Mouse (Mus musculus) NIH3T3 (cell line): Measurements from ENCODE around the gene Kif1a.

Experiments used
- DNase-seq: peaks from one replicate; pipeline ENCODE4 v3.0.0-alpha.2; 2012; ENCODE audit warnings: low read depth

Kif1a gene

DNA sequence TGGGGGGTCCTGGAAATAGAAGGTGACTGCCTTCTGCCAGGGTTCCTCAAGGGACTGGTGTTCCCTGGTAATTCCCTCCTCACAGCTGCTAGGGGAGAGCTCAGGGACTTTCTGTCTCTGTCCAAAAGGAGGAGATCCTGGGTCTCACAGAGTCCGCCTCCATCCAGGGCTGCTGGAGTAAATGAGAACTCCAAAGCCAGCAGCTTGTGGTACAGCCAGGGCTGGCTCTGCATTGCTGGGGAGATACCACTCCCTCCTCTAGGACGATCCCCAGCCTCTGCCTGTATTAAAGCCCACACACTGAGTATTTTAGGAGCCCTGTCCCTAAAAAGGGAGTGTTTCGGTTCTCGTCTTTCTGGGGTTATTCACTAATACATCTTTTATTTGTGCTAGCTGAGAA, 81.1 kb downstream of the Kif1a start:
- no peak for DNase-seq

GRCm38 (mm10) chr1:93018716-93019115, 83.0 kb downstream of the Kif1a start:
- DNase-seq: no peak

DNA sequence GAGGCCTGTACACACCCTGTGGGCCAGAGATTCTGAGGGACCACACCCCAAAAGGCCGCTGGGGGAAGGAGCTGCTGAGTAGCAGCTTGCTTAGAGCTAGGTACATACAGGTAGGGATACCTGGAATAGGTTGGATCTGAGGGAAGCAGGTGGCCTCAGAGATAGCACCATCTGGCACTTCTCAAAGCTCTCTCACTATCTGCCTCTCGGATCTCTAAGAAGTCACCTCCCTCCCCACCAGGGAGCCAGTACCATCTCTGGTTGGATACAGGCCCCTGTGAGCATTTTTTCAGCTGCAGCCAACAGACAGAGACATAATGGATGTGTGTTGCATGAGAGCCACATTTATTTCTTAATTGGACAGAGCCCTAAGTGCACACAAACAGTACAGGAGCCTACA, 86.6 kb downstream of the Kif1a start:
- DNase-seq: no peak

DNA sequence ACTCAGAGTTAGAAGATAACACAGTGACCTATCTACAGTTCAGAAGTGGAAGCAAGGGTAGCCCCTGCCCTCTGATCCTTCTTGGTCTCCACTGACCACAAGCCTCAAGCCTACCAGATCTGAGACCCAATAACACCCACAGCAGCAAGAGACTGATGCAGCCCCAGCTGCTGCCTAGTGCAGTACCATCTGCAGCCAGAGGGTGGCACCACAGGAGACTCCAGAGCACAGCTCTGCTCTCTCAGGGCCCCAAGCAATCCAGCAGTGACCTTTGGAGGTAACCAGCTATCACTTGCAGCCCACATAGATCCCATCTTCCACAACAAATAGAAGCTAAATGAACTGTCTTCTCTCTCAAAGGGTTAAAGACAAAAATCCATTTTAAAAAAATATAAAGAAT, 87.3 kb downstream of the Kif1a start:
- peak; percentile 79 for DNase-seq

GRCm38 (mm10) chr1:93013367-93013766, 88.4 kb downstream of the Kif1a start:
- DNase-seq: no peak

- DNase-seq: no peak
Measured at GRCm38 (mm10) chr1:93012103-93012585, 89.6 kb downstream of the Kif1a start.

DNA sequence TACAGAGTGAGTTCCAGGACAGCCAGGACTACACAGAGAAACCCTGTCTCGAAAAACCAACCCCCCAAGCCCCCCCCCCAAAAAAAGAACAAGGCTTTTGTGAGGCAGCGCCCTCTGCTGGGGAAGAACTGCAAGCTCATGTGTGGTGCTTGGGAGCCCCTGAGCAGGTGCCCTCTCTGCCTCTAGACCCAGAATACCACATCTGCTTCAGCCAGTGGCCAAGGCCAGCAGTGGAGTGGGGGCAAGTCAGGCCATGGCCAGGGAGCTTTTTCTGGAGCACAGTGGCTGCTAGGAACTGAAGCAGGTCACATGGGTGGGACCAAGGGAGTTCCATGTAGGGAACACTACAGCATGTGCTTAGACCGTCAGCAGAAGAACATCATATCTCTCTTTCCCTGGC, 91.0 kb downstream of the Kif1a start:
- DNase-seq: peak; percentile 52

- no peak for DNase-seq
Measured at GRCm38 (mm10) chr1:93009196-93009595, 92.6 kb downstream of the Kif1a start.

- no peak for DNase-seq
Measured at GRCm38 (mm10) chr1:93006061-93006460, 95.7 kb downstream of the Kif1a start, which contains the start of gene Aqp12. Aqp12 (plus strand) TSS chr1:93006334.

GRCm38 (mm10) chr1:92992880-92993279, 108.9 kb downstream of the Kif1a start:
- DNase-seq: no peak

DNA sequence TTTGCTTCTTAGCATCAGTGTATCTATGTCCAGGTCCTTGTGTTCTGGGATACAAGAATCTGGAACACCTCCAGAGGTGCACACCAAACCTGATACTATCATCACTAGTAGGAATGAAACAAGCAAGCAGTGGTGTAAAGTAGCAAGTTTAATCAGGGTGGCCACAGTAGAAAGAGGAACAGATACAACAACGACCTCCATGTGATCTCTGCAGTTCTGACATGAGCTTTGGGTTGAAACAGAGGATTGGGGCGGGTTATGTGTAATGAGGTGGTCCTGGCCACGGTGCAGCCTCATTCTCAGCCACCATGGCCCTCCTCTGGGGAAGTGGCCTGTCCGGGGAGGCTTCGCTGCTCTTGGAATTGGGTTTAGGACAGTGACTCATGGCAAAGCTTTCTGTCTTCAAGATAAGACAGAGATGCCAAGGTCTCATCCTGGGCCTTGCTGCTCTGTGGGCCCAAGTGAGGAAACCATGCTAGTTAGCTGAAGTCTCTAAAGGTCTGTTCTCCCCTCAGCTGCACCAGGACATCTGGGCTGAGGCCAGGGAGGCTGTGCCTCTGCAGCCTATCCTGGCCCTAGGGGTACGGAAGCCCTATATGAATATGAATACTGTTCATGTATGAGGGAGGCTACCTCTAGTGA, 109.4 kb downstream of the Kif1a start:
- DNase-seq: no peak

GRCm38 (mm10) chr1:92989891-92990290, 111.9 kb downstream of the Kif1a start:
- no peak for DNase-seq

DNA sequence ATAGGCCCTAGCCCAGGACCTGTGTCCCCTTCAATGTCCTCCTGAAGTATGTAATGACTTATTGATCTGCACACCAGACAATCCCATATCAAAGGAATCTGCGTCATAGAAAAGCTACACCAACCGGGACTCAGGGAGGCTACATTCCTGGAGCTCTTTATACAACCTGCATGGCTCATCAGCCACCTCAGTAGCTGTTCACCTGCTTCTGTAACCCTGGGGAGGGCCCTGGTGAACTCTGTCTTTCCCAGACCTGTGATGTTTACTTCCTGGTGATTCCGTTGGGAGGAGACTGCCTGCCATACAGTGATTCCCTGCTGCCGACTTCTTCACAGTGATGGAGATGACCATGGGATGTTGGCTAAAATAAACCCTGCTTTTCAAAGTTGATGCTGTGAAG, 112.9 kb downstream of the Kif1a start:
- no peak for DNase-seq

- DNase-seq: no peak
Measured at GRCm38 (mm10) chr1:92984999-92985398, 116.8 kb downstream of the Kif1a start.

DNA sequence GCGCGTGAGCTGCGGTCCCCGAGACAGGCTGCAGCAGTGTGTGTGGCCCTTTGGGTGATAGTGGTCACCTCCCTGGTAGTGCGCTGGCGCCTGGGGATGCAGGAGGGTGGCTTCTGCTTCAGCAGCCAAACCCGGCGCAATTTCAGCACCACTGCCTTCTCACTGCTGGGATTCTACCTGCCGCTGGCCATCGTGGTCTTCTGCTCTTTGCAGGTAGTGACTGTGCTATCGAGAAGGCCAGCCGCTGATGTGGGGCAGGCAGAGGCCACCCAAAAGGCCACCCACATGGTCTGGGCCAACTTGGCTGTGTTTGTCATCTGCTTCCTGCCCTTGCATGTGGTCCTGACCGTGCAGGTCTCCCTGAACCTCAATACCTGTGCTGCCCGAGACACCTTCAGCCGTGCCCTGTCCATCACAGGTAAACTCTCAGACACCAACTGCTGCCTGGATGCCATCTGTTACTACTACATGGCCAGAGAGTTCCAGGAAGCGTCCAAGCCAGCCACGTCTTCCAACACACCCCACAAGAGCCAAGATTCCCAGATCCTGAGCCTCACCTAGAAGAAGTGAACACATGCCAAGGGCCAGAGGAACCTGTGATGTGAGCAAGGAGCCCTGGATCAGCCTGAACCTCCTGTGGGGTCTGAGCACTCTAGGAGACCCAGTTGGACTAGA, 118.7 kb downstream of the Kif1a start:
- no peak for DNase-seq

DNA sequence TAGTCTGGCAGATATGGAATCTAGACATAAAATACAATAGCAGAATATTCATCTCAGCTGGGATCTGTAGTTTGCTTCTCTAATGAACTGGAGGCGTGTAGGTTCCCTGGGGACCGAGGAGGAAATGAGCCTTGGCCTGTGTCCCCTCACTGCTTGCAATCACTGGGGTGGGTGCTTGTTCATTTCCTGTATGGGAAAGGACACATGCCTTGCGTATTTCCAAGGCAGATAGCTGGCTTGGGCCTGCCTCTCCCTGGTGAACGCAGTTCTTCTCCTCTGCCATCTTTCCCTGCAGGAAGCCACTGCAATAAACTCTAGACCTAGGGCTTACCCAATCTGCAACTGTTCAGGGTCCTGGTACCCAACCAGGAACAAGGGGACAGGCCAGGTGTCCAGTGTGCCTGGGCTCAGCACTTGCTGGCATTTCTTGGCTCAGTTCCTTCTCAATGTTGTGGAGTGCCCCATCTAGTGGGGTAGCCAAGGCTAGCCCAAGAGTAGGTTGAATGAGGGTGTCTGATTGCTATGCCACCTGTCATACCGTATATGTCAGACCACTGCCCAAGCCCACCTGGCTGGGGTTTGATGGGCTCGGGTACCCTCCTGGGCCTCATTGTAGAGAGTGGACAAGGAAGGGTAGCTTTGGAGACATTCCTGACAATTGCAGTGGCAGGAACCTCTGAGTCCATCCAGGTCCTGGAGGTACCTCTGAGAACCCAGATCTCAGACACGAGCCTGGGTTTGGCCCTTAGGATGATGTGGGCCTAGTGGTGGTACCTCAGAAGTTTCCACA, 120.5 kb downstream of the Kif1a start:
- no peak for DNase-seq

DNA sequence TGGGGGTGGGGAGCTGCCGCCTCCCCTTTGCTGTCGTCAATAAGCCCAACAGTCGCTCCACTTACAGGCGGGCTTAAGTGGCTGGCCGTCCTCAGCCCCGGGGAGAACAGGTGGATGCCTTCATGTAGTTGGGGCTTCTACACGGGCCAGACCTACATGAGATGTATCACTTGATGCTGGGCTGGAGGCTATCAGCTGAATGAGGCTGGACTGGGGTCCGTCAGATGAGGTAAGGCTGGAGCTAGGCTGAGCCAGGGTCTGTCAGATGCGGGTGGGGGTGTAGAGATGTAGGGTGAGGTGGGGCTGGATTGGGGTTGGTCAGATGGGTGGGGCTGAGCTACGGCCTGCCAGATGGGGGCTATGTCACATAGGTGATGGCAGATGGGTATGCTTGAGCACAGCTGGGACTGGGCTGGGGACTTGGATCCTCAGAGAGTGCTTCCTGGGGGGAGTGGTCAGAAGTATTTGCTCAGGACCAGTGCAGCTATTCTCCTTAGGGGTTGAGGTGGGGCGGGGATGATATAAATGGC, 122.6 kb downstream of the Kif1a start:
- no peak for DNase-seq

DNA sequence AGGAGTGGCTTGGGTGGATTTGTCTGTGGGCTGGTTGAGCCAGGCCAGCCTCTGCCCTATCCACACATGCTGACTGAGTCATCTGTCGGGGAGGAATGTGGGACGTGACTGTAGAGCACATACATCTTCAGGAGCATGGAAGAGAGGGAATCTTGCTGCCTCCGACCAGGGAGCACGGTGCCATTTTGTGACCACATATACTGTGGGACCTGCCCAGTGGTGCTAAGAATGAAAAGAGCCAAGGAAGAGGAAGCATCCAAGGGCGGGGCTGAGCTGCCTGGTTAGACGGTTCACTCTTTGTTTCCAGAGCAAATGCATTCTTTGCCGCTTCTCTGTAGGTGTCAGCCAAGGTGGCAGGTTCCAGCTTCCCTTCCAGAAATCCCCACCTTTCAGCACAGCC, 123.1 kb downstream of the Kif1a start:
- peak; percentile 46 for DNase-seq

GRCm38 (mm10) chr1:92976141-92976566, 125.6 kb downstream of the Kif1a start:
- DNase-seq: no peak

- DNase-seq: peak; percentile 59
Measured at GRCm38 (mm10) chr1:92972854-92973253, 128.9 kb downstream of the Kif1a start.

- DNase-seq: peak; percentile 28
Measured at GRCm38 (mm10) chr1:92971879-92972795, 129.6 kb downstream of the Kif1a start.
